Mouse (Mus musculus) right cerebral cortex, postnatal 4 days (tissue): ENCODE measurements at regions not wholly inside any gene's neighbourhood (a gene's known extent, or its start where the extent isn't known, plus 50 kb on each side); places are given as distances from the start of the nearest gene placed in this dataset.

Experiments
- DNase-seq: peaks from one replicate; pipeline ENCODE4 v3.0.0-alpha.2; 2022

GRCm38 (mm10) chr12:86579716-86580115 lies 98.8 kb upstream of the Vash1 start:
- no peak for DNase-seq

GRCm38 (mm10) chr12:86580132-86580718 lies 98.3 kb upstream of the Vash1 start:
- DNase-seq = no peak

GRCm38 (mm10) chr12:86582076-86582475 lies 96.4 kb upstream of the Vash1 start:
- no peak for DNase-seq

GRCm38 (mm10) chr12:86588010-86588409 lies 90.5 kb upstream of the Vash1 start:
- DNase-seq = no peak

GRCm38 (mm10) chr12:86592509-86592908 lies 86.0 kb upstream of the Vash1 start:
- no peak for DNase-seq

- no peak for DNase-seq
Measured at GRCm38 (mm10) chr12:86594647-86595046, 83.9 kb upstream of the Vash1 start.

GRCm38 (mm10) chr12:86600041-86600440 lies 78.5 kb upstream of the Vash1 start:
- DNase-seq = no peak

- no peak for DNase-seq
Measured at GRCm38 (mm10) chr12:86603521-86603920, 75.0 kb upstream of the Vash1 start.

GRCm38 (mm10) chr12:86612431-86613040 lies 66.0 kb upstream of the Vash1 start:
- no peak for DNase-seq

GRCm38 (mm10) chr12:86614156-86614555 lies 64.3 kb upstream of the Vash1 start:
- peak; percentile 61 for DNase-seq

- no peak for DNase-seq
Measured at GRCm38 (mm10) chr12:86616327-86616726, 62.2 kb upstream of the Vash1 start.

- DNase-seq = no peak
Measured at GRCm38 (mm10) chr12:86624195-86624594, 54.3 kb upstream of the Vash1 start.

GRCm38 (mm10) chr12:86626684-86627083 lies 51.8 kb upstream of the Vash1 start:
- no peak for DNase-seq

GRCm38 (mm10) chr12:86628050-86628782 lies 50.3 kb upstream of the Vash1 start:
- DNase-seq = no peak
